9 mouse cellular contexts compared by ENCODE assay signal in the genomic region with DNA sequence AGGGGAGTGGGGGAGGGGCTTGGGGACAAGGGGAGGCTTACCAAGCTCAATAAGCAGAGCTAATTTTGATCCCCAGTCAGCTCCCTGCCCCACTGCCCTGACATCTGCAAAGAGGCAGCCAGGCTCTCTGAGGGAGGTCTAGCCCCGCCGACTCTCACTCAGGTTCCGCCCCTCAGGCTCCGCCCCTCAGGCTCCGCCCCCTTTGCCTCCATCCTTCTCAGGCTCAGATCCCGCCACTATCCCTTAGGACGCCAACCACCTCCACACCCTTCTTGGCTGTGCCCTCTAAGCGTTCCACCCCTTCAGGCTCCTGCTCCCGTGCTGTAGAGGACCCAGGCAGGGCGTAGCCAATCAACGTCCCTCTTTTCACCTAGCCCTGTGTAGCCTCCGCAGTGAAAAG. TPM values are rescaled to one million over a fixed set of nuclear protein-coding genes. Genes with fewer than 3 reads are reported as not detected.
DNase-seq lines count a peak whose midpoint lies in the region; ATAC-seq and TF ChIP-seq lines count a peak whose summit lies in the region.
"Had no signal": no experiment of that assay in that cellular context is flagged by ENCODE, and none has a peak within 500 bp of the region (broad histone marks: within the 10 kb centered on the region; RNA-seq: fewer than 3 reads in every experiment).

No protein-coding gene starts in this region.

- H3K4me1 ChIP-seq in heart, embryonic 12.5 days (replicated peaks) = peaks cover 33% of the 10 kb centered on the region
- H3K4me1 ChIP-seq in forebrain, postnatal 0 days (ENCODE audit: insufficient read depth) = no peaks in the 10 kb centered on the region
- H3K4me1 ChIP-seq in midbrain, embryonic 12.5 days = peaks cover 44% of the 10 kb centered on the region

- no peaks in the 10 kb centered on the region for H3K27me3 ChIP-seq in heart, embryonic 12.5 days (replicated peaks)
- H3K27me3 ChIP-seq in forebrain, postnatal 0 days (ENCODE audit: insufficient read depth, low read length) = no peaks in the 10 kb centered on the region
- peaks cover 13% of the 10 kb centered on the region; the same call in 1 of the 2 replicates for H3K27me3 ChIP-seq in midbrain, embryonic 12.5 days

- H3K4me2 ChIP-seq in heart, embryonic 12.5 days = peak overlapping the region; percentile 54
- H3K4me2 ChIP-seq in forebrain, postnatal 0 days (ENCODE audit: low read depth) = peak overlapping the region; percentile 10; the same call in 1 of the 2 replicates
- H3K4me2 ChIP-seq in midbrain, embryonic 12.5 days (replicated peaks) = peak overlapping the region; percentile 22

- WGBS in heart, embryonic 12.5 days = 8% methylated on average over 12 of the region's 12 CpGs
- 7% methylated on average over 12 of the region's 12 CpGs for WGBS in forebrain, postnatal 0 days
- WGBS in midbrain, embryonic 12.5 days = 6% methylated on average over 12 of the region's 12 CpGs

- H3K36me3 ChIP-seq in heart, embryonic 12.5 days = no peaks in the 10 kb centered on the region
- H3K36me3 ChIP-seq in forebrain, postnatal 0 days (ENCODE audit: insufficient read depth) = no peaks in the 10 kb centered on the region
- H3K36me3 ChIP-seq in midbrain, embryonic 12.5 days = no peaks in the 10 kb centered on the region

- H3K27ac ChIP-seq in heart, embryonic 12.5 days (ENCODE audit: poor library complexity, severe bottlenecking) = no peak overlapping the region
- H3K27ac ChIP-seq in forebrain, postnatal 0 days (ENCODE audit: low read depth, low read length) = no peak overlapping the region
- H3K27ac ChIP-seq in midbrain, embryonic 12.5 days (replicated peaks) = no peak overlapping the region

- no peak for ATAC-seq in heart, embryonic 12.5 days (ENCODE audit: insufficient number of reproducible peaks, low FRiP score)
- no peak for ATAC-seq in forebrain, postnatal 0 days
- peak; percentile 58 for ATAC-seq in midbrain, embryonic 12.5 days (ENCODE audit: low FRiP score, low read depth)
- no peak for ATAC-seq in megakaryocyte-erythroid progenitor cell, adult 5-6 weeks (replicated peaks; ENCODE audit: low FRiP score, low TSS enrichment, poor library complexity, severe bottlenecking)

- H3K4me3 ChIP-seq in heart, embryonic 12.5 days = 0 out of 2 replicates have a peak overlapping the region, but pooled peaks have one; percentile 0
- H3K4me3 ChIP-seq in forebrain, postnatal 0 days (ENCODE audit: low read depth, low read length) = no peak overlapping the region
- H3K4me3 ChIP-seq in midbrain, embryonic 12.5 days = no peak overlapping the region

- intact Hi-C loops in heart, postnatal 10 days (cut with DNase I) = no loop called here

- H3K9me3 ChIP-seq in heart, embryonic 12.5 days (replicated peaks) = no peaks in the 10 kb centered on the region
- H3K9me3 ChIP-seq in forebrain, postnatal 0 days (ENCODE audit: low read length) = no peaks in the 10 kb centered on the region
- H3K9me3 ChIP-seq in midbrain, embryonic 12.5 days = no peaks in the 10 kb centered on the region

- no peak for TF ChIP-seq CTCF in forebrain, postnatal 0 days (IDR thresholded peaks at IDR 0.05; ENCODE audit: low read depth)

- no peak overlapping the region for H3K9ac ChIP-seq in heart, embryonic 12.5 days
- H3K9ac ChIP-seq in forebrain, postnatal 0 days = no peak overlapping the region
- H3K9ac ChIP-seq in midbrain, embryonic 12.5 days (replicated peaks) = no peak overlapping the region

- no peak for DNase-seq in heart, postnatal 10 days
- DNase-seq in ES-CJ7 (ENCODE audit: low read depth, low spot score) = peak; percentile 94
- no peak for DNase-seq in forebrain, postnatal 0 days
- no peak for DNase-seq in spleen, postnatal 14 days (ENCODE audit: low spot score in 2 of 2)
- no peak for DNase-seq in natural killer cell, adult 2 months (ENCODE audit: low spot score in 2 of 2)
- DNase-seq: gastrocnemius, postnatal 36 days had no signal

RNA-seq across cellular contexts. Expression of a gene that starts 49.0 kb away (rescaled TPM):
- 20.4 and 24.1 TPM in 2 replicates for polyA plus RNA-seq in heart, embryonic 12.5 days (2016; fragmentation: Nextera tagmentation; extraction: Ambion mirVana)
- total RNA-seq in heart, postnatal 10 days (2021) = 1 to 10 TPM; 2.7 to 5.7 TPM
- 46.2 and 60.0 TPM in 2 replicates for total RNA-seq in forebrain, postnatal 0 days (2014; rRNA removed)
- polyA plus RNA-seq in forebrain, postnatal 0 days (2015; fragmentation: Nextera tagmentation; extraction: Ambion mirVana) = 48.6 and 61.6 TPM in 2 replicates
- 12.6 and 14.4 TPM in 2 replicates for polyA plus RNA-seq in midbrain, embryonic 12.5 days (2016; fragmentation: Nextera tagmentation; extraction: Ambion mirVana)
- 0.17 TPM in 1 of 2 replicates, not detected in the other for total RNA-seq in megakaryocyte-erythroid progenitor cell, adult 5-6 weeks (2014; fragmentation: Nextera tagmentation)
- total RNA-seq in megakaryocyte-erythroid progenitor cell, adult 5-6 weeks (2017) = 0.38 TPM in 1 of 2 replicates, not detected in the other
- total RNA-seq: gastrocnemius, postnatal 36 days had no signal
